Comparison of ENCODE assay signal across 7 mouse cellular contexts in the genomic region with DNA sequence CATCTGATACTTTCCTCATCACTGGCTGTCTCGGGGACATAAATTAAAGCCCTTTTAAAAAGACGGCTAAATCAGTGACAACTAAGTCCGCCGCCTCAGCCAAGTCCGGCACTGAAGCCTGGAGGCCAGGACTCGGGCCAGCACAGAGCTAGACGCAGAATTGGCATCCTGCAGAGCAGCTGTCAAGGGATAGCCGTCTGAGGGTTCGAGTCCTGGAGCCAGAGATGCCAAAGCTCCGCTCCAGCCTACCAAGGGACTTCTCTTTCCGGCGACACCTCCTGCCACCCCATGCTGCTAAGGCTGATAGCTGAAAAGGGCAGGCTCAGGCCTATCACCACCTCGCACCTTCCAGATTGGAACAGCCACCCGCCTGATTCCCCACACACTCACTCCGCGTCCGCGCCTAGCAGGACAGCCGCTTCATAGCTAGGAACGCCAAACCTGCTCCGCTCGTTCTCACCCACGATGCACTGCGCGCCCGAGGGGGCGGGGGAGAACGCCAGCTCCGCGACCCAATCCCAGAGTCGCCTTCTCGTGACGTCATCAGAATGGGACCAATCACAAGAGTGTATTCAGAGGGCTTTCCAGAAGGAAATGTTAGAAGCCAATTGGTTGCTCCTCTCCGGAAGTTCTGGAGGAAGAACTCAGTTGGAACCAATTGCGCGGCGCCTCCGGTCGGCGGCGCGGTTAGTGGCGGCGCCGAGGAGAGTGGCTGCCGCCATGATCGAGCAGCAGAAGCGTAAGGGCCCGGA. TPM values are rescaled to one million over a fixed set of nuclear protein-coding genes. Genes with fewer than 3 reads are reported as not detected.
A peak's percentile ranks its signal among the peaks of the same experiment; 100 is the strongest.
DNase-seq lines count a peak whose midpoint lies in the region; ATAC-seq lines count a peak whose summit lies in the region.

A gene (minus strand): TSS at position 458 of the 752 bp plus-strand sequence.
A gene (plus strand): TSS at position 647 of the 752 bp plus-strand sequence.

- peaks cover 33% of the 10 kb centered on the region for H3K36me3 ChIP-seq in embryonic facial prominence, embryonic 12.5 days
- H3K36me3 ChIP-seq in limb, embryonic 11.5 days (ENCODE audit: control insufficient read depth, insufficient read depth, low read length), result peaks cover 2% of the 10 kb centered on the region; the same call in 1 of the 2 replicates
- H3K36me3 ChIP-seq in midbrain, embryonic 14.5 days (ENCODE audit: control insufficient read depth, insufficient read depth, low read length), result peaks cover 21% of the 10 kb centered on the region

- H3K4me2 ChIP-seq in embryonic facial prominence, embryonic 12.5 days (replicated peaks), result peak within 1 kb of the TSS; percentile 86
- H3K4me2 ChIP-seq in limb, embryonic 11.5 days (ENCODE audit: low read depth, severe bottlenecking), result peak within 1 kb of the TSS; percentile 81
- peak within 1 kb of the TSS; percentile 87 for H3K4me2 ChIP-seq in midbrain, embryonic 14.5 days (ENCODE audit: low read length)

- peak within 1 kb of the TSS; percentile 85 for H3K9ac ChIP-seq in embryonic facial prominence, embryonic 12.5 days
- peak within 1 kb of the TSS; percentile 82 for H3K9ac ChIP-seq in limb, embryonic 11.5 days (ENCODE audit: low read length)
- H3K9ac ChIP-seq in midbrain, embryonic 14.5 days (replicated peaks; ENCODE audit: low read length), result peak within 1 kb of the TSS; percentile 79

- peak; percentile 97 for DNase-seq in adrenal gland, postnatal 25 days
- peak; percentile 100 for DNase-seq in heart, adult 11 months
- peak; percentile 98 for DNase-seq in kidney, adult 18-20 months
- DNase-seq in limb, embryonic 11.5 days (ENCODE audit: low spot score), result peak; percentile 99
- peak; percentile 100 for DNase-seq in midbrain, embryonic 14.5 days
- DNase-seq in spleen, adult 18-20 months, result peak; percentile 95 to 98

- H3K4me3 ChIP-seq in embryonic facial prominence, embryonic 12.5 days, result peak within 1 kb of the TSS; percentile 89
- peak within 1 kb of the TSS; percentile 70 for H3K4me3 ChIP-seq in limb, embryonic 11.5 days (ENCODE audit: low read depth, low read length)
- peak within 1 kb of the TSS; percentile 68 for H3K4me3 ChIP-seq in midbrain, embryonic 14.5 days (replicated peaks; ENCODE audit: low read depth, low read length)

- peaks cover 15% of the 10 kb centered on the region for H3K4me1 ChIP-seq in embryonic facial prominence, embryonic 12.5 days
- peaks cover 4% of the 10 kb centered on the region; the same call in 1 of the 2 replicates for H3K4me1 ChIP-seq in limb, embryonic 11.5 days (ENCODE audit: control insufficient read depth, insufficient read depth, low read length)
- H3K4me1 ChIP-seq in midbrain, embryonic 14.5 days (ENCODE audit: control insufficient read depth, insufficient read depth, low read length), result peaks cover 17% of the 10 kb centered on the region

- WGBS in embryonic facial prominence, embryonic 12.5 days, result 2% methylated on average over 49 of the region's 49 CpGs
- under 1% methylated on average over 49 of the region's 49 CpGs for WGBS in limb, embryonic 11.5 days
- WGBS in midbrain, embryonic 14.5 days, result under 1% methylated on average over 49 of the region's 49 CpGs

- ATAC-seq in embryonic facial prominence, embryonic 12.5 days (ENCODE audit: insufficient number of reproducible peaks, insufficient read depth, low FRiP score, low TSS enrichment), result peak; percentile 95
- ATAC-seq in limb, embryonic 11.5 days (ENCODE audit: insufficient number of reproducible peaks, low FRiP score, low TSS enrichment, low read depth), result peak; percentile 98
- ATAC-seq in midbrain, embryonic 14.5 days (ENCODE audit: low FRiP score, low TSS enrichment), result peak; percentile 99

- peak within 1 kb of the TSS; percentile 72 for H3K27ac ChIP-seq in embryonic facial prominence, embryonic 12.5 days
- H3K27ac ChIP-seq in limb, embryonic 11.5 days (replicated peaks; ENCODE audit: low read depth, low read length), result no peak within 1 kb of the TSS; the same call in 1 of the 2 replicates
- H3K27ac ChIP-seq in midbrain, embryonic 14.5 days (replicated peaks; ENCODE audit: low read depth, low read length), result peak within 1 kb of the TSS; percentile 82

- no peaks in the 10 kb centered on the region for H3K27me3 ChIP-seq in embryonic facial prominence, embryonic 12.5 days
- no peaks in the 10 kb centered on the region for H3K27me3 ChIP-seq in limb, embryonic 11.5 days (ENCODE audit: control insufficient read depth, insufficient read depth, low read length)
- no peaks in the 10 kb centered on the region for H3K27me3 ChIP-seq in midbrain, embryonic 14.5 days (ENCODE audit: control insufficient read depth, insufficient read depth, low read length)

- no peaks in the 10 kb centered on the region for H3K9me3 ChIP-seq in embryonic facial prominence, embryonic 12.5 days
- H3K9me3 ChIP-seq in limb, embryonic 11.5 days (ENCODE audit: control insufficient read depth, low read length), result no peaks in the 10 kb centered on the region
- H3K9me3 ChIP-seq in midbrain, embryonic 14.5 days (ENCODE audit: control insufficient read depth, low read length), result no peaks in the 10 kb centered on the region

RNA-seq across cellular contexts. Expression of the first gene that starts in this region (rescaled TPM):
- 40.3 and 43.1 TPM in 2 replicates for total RNA-seq in adrenal gland, postnatal 25 days (2021)
- polyA plus RNA-seq in embryonic facial prominence, embryonic 12.5 days (2016; fragmentation: Nextera tagmentation; extraction: Ambion mirVana), result 74.1 and 79.6 TPM in 2 replicates
- 82.6 and 88.9 TPM in 2 replicates for polyA plus RNA-seq in limb, embryonic 11.5 days (2014; fragmentation: Nextera tagmentation; extraction: Ambion mirVana)
- polyA plus RNA-seq in midbrain, embryonic 14.5 days (2014; fragmentation: Nextera tagmentation; extraction: Ambion mirVana), result 98.7 and 101 TPM in 2 replicates

RNA-seq across cellular contexts. Expression of the second gene that starts in this region (rescaled TPM):
- 34.9 and 36.3 TPM in 2 replicates for total RNA-seq in adrenal gland, postnatal 25 days (2021)
- polyA plus RNA-seq in embryonic facial prominence, embryonic 12.5 days (2016; fragmentation: Nextera tagmentation; extraction: Ambion mirVana), result 188 and 193 TPM in 2 replicates
- polyA plus RNA-seq in limb, embryonic 11.5 days (2014; fragmentation: Nextera tagmentation; extraction: Ambion mirVana), result 234 and 251 TPM in 2 replicates
- polyA plus RNA-seq in midbrain, embryonic 14.5 days (2014; fragmentation: Nextera tagmentation; extraction: Ambion mirVana), result 98.8 and 113 TPM in 2 replicates
